Mouse (Mus musculus) lung, postnatal 25 days (tissue): ENCODE data around the gene Hs3st2.
"Not testable (repeated sequence)": the region's sequence is repeated elsewhere in the genome, so short reads cannot be mapped to it uniquely, and the experiment has no call there.

Source experiments
- DNase-seq: peaks from one replicate; pipeline ENCODE4 v3.0.0; 2022; ENCODE audit warnings: low spot score

Gene Hs3st2

GRCm38 (mm10) chr7:121391225-121391983 lies at the start of gene Hs3st2:
TSS of gene Hs3st2 (plus strand) at chr7:121391859.
- no peak for DNase-seq

- no peak for DNase-seq
Measured at GRCm38 (mm10) chr7:121348284-121348963, 43.2 kb upstream of the Hs3st2 start.

DNA sequence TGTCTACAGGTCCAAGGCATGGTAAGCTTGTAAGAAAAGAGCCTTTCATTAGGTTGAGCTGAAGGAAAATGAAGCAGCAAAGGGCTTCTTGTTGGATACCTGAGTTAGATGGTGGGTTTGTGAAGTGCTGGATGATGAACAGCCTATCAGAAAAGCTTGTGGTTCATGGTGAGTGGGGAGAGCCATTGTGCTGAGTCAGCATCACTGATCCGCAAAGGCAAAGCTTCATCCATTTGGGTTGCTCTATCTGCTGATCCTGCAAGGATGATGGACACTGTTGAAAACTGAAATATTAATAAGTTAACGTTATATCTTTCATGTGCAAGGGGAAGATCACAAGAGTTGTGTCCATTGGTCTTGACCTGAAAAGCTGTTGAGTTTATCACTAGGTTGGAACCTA lies 40.0 kb upstream of the Hs3st2 start:
- no peak for DNase-seq

GRCm38 (mm10) chr7:121361448-121361847 lies 30.2 kb upstream of the Hs3st2 start:
- DNase-seq, result not testable (repeated sequence)

DNA sequence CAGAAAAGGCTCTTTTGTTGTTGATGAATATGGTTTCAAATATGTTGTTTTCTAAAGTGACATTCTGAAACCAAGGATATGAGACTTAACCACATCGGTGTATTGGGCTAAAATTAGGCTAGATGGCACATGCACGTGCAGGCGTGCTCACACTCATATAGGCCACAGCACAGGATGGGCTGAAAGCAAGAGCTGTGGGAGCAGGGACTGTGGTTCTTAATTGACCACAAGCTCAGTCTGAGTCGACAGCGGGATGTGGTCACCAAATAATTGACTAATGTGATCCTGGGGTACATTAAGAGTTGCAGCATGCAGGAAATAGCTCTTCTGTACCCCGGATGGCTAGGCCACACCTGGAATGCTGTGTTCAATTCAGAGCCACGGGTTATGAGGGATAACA lies 26.1 kb upstream of the Hs3st2 start:
- DNase-seq, result no peak

DNA sequence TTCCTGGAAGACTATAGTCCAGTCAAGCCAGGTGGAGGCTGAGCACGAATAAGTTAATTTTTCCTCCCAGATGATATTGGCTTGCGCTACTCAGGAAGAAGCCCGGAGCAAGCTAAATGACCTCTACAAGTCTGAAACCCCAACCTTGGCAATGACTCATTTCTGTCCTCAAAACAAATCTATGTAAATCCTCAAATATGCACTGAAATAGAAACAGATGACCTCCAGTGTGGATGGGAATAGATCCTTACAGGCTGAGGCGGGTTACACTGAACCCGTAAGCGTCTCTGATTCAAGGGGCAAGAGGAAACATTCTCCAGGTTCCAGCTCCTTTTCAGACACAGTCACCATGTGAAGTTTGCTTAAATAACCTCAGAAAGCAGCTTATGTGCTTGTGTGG lies 24.5 kb upstream of the Hs3st2 start:
- no peak for DNase-seq

DNA sequence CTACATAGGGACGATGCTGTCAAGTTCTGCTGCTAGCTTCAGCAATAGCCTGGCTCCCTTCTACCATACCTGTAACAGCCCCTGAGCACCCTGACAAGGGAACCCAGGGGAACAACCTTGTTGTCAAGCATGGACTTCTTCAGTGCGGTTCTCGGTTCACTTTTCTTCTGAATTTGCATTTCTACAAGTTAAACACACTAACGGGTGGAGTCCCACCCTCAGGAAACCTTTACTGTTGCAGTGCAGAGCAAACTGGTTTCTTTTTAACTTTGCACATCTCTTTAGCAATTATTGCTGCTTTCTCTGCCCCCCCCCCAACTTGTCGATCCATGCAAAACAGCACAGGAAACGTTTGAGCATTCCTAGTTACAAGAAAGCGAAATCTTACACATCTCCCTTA lies 19.7 kb upstream of the Hs3st2 start:
- no peak for DNase-seq

- DNase-seq, result no peak
Measured at GRCm38 (mm10) chr7:121375456-121375855, 16.2 kb upstream of the Hs3st2 start.

- DNase-seq, result no peak
Measured at GRCm38 (mm10) chr7:121378942-121379341, 12.7 kb upstream of the Hs3st2 start.

DNA sequence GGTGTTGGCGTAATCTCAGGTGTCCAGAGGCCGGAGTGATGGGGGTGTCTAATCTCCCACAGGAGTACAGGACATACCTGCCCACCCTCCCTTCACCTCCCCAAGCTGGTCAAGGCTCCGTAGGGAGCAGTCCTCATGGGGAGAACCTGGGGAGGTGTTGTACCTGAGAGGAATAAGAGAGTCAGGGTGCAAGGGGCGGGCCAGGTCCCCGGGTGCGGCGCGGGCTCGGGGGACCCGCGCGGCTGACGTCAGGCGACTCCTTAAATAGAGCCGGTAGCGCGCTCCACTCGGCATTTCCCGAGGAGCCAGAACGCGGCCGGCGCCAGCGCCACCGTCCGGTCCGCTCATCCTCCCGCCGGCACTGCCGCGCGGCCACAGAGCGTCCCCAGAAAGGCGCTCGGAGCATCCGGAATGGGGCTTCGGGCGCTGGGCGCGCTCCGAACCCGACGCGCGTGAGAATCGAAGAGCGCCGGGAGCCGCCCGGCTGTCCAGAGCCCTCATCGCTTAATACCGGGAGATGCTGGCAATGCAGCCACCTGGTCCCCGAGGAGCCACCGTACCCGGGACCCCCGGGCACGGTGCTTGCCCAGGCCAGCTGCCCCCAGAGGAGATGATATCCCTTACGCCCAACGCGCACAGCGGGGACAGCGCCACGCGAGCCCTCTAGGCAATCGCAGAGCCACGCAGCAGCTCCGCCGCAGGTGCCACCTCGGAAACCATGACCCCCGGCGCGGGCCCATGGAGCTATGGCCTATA lies 503 bp downstream of the Hs3st2 start:
- DNase-seq, result no peak

DNA sequence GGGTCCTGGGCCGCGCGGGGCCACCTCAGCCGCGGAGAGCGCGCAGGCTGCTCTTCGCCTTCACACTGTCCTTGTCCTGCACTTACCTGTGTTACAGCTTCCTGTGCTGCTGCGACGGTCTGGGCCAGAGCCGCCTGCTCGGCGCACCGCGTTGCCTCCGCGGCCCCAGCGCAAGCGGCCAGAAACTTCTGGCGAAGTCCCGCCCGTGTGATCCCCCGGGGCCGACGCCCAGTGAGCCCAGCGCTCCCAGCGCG lies 1.0 kb downstream of the Hs3st2 start:
- DNase-seq, result no peak

DNA sequence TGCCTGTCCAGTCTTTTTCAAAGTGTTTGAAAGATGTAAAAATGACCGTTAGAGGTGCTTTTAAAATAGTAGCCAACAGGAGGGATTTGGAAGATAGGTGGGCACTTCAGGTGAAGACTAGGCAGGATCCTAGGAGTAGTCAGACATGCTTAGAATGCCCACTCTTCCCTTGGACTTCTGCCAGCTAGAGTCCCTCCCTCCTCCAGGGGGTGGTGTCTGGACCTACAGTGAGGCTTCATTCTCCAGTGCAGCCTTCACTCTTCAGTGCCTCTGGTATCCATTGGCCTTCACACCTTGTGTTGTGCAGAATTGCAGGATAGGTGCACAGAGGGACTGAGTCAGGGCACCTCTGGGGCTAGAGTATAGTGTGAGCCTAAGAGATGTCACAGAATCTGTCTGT lies 2.2 kb downstream of the Hs3st2 start:
- DNase-seq, result no peak

DNA sequence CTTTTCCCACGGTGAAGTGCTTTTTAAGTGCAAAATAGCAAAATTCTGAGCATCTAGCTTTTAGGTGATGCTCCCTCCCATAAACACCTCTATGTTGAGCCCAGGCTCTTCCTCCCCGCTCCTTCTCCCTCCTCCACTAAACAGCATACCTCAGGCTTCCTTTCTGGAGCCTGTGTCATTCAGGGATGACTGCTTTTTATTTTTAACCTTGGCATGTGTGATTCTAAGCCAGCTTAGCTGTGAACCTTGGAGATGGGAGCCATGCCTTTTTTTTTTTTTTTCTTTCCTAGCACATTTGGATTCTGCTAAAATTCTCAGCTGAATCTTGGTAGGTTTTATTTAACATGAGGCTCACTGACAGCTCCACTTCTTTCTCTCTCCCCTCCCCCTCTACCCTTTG lies 3.2 kb downstream of the Hs3st2 start:
- DNase-seq, result no peak

GRCm38 (mm10) chr7:121410716-121411506 lies 19.3 kb downstream of the Hs3st2 start:
- DNase-seq, result no peak

GRCm38 (mm10) chr7:121411507-121411898 lies 19.8 kb downstream of the Hs3st2 start:
- DNase-seq, result no peak

- no peak for DNase-seq
Measured at GRCm38 (mm10) chr7:121436884-121437283, 45.2 kb downstream of the Hs3st2 start.

DNA sequence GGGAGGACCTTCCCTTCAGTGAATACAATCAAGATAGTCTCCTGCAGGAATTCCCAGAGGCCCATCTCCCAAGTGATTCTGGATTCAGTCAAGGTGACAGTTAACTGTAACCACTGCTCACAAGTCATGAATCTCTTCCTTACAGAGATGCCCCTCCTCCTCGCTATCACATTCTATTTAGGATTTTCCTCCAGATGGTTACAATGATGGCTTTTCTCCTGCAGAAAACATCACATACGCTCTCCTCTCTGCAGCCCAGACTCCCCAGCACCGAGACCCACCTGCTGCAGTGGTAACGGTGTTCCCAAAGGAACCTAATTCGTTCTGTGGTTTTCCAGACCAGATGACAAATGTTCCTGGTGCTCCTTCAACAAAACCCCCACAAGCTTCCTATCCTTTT lies 49.5 kb downstream of the Hs3st2 start:
- no peak for DNase-seq

- no peak for DNase-seq
Measured at GRCm38 (mm10) chr7:121444336-121444735, 52.7 kb downstream of the Hs3st2 start.

GRCm38 (mm10) chr7:121446281-121446680 lies 54.6 kb downstream of the Hs3st2 start:
- DNase-seq, result peak; percentile 53

GRCm38 (mm10) chr7:121450951-121451843 lies 59.5 kb downstream of the Hs3st2 start:
- no peak for DNase-seq

DNA sequence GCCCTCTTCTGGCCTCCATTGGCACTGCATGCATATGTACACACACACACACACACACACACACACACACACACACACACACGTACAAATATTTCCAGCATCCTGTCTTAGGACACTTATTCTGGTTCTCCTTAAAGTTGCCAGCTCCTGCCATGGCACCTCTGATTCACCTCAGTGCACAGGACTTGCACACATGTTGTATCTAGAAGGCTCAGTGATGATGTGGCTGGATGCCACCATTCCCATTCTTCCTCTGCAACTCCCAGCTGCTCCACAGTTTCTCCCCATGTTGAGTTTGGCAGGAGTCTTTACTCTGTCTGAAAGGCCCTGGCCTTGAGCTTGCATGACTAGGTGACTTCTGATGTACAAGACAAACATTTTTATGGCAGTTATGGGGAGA lies 65.1 kb downstream of the Hs3st2 start:
- no peak for DNase-seq
